Mouse (Mus musculus) splenic B cell, adult 2 months (primary cell): ENCODE measurements around the gene Iqcb1.

Experiments
- DNase-seq: peaks from one replicate; pipeline ENCODE4 v3.0.0-alpha.2; 2011; ENCODE audit warnings: low read depth, low spot score
- H3K27me3 ChIP-seq: 2 replicates; pipeline ENCODE4 v1.6.1; 2012; ENCODE audit warnings: mild to moderate bottlenecking, low read length, moderate library complexity, mixed read lengths; ENCODE audit not compliant: control insufficient read depth, poor library complexity, insufficient read depth, severe bottlenecking
- H3K36me3 ChIP-seq: 2 replicates; pipeline ENCODE4 v1.6.1; 2012; ENCODE audit warnings: mild to moderate bottlenecking, low read length, moderate library complexity, mixed read lengths; ENCODE audit not compliant: control insufficient read depth, poor library complexity, insufficient read depth, severe bottlenecking

The Iqcb1 gene

GRCm38 (mm10) chr16:36828054-36828786, at the start of gene Iqcb1:
Gene Iqcb1, plus strand, starts transcription at chr16:36828385.
- H3K36me3 ChIP-seq = no peaks in the 10 kb centered on the region
- H3K27me3 ChIP-seq = no peaks in the 10 kb centered on the region
- DNase-seq = peak; percentile 84

- Histone ChIP-seq H3K36me3 (no peaks in the 10 kb centered on the region), H3K27me3 (no peaks in the 10 kb centered on the region)
- no peak for DNase-seq
Observed at GRCm38 (mm10) chr16:36784146-36784545, 44.0 kb upstream of the Iqcb1 start.

DNA sequence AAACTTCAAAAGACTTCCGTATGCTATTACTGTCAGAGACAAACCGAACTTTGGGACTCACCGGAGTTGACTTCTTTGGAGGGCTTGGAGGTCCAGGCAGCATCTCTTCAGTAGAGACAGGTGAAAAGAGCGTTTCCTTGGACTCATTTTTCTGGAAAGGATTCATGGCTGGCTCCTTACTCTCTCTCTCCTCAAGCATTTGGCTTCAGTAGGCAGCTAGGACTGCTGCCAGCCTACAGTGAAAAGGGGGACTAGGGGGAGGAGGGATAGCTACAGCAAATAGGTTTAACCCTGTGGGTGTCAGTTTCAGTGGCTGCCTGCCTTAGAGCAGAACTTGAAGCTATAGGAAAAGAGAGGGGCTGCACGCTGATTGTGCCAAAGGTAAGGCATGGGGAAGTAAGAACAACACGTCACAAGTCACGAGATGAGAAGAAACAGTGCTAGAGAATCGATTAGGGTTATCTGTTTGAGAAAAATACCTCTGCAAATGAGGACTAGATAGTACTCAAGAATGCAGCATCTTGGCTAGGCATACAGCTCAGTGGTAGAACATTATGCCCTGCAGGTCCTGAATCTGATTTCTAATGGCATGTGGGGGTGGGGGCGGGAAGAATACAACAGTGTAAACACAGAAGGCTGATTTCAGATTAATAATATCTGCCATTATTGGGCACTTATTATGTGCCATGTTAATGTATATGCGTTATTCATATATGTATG, 43.4 kb upstream of the Iqcb1 start, which contains the start of gene Slc15a2:
Gene Slc15a2, minus strand, starts transcription at position 369 of the 720 bp plus-strand sequence.
- Histone ChIP-seq H3K27me3 (no peaks in the 10 kb centered on the region), H3K36me3 (no peaks in the 10 kb centered on the region)
- no peak for DNase-seq

DNA sequence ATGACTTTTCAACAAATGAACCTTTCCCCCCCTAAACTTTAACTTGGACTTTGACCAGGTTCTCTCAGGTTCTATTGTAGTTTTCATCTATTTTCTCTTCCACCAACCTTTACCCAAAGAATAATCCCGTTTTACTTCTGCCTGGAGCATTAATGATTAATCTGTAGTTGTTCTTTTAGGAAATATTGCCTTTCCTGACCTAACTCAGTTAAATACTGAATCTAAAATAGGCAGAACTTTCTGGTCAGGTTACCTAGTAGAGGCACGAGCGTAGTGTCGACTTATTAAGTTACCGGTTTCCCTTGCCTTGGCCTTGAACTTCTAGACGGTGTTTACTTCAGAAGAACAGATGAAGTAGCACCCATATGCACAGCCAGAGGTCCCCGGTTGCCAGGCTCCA, 41.7 kb upstream of the Iqcb1 start:
- no peaks in the 10 kb centered on the region for H3K36me3 ChIP-seq
- H3K27me3 ChIP-seq = no peaks in the 10 kb centered on the region
- no peak for DNase-seq

DNA sequence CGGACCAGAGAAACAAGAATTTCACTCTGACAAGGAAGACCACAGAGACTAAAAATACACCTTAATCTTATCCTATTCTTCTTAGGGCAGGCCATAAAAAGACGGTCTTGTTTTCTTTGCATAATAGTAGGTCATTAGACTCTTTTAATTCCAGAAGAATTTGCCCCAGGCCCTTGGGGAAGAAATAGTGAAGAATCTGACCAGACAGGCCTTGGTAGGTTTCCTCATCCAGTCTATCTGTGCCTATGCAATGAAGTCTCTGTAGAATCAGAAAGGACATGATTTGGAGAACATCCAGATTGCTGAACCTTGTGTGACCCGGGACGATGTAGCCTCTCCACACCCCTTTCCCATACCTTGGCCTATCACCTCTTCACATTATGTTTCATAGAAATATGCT, 38.0 kb upstream of the Iqcb1 start:
- Histone ChIP-seq H3K36me3 (no peaks in the 10 kb centered on the region), H3K27me3 (no peaks in the 10 kb centered on the region)
- DNase-seq = no peak

DNA sequence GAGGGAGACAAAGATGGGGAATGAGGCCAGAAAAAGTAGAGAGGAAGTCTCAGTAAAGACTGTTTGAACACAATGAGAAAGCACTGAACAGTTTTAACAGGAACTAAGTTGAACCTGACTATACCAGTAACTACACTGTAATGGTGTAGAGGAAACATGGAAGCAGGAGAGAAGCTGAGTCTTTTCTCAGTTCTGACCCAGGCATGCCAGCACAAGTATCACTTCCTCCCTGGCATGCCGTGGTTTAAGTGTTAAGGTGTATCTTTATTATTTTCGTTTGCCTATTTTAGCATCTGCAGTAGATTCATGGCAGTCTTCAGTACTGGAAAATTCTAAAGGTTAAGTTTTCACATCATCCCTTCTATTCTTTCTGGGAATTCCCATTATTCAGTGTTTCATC, 33.2 kb upstream of the Iqcb1 start:
- peak; percentile 13 for DNase-seq
- Histone ChIP-seq H3K27me3 (no peaks in the 10 kb centered on the region), H3K36me3 (peaks cover 2% of the 10 kb centered on the region; the same call in 1 of the 2 replicates)

DNA sequence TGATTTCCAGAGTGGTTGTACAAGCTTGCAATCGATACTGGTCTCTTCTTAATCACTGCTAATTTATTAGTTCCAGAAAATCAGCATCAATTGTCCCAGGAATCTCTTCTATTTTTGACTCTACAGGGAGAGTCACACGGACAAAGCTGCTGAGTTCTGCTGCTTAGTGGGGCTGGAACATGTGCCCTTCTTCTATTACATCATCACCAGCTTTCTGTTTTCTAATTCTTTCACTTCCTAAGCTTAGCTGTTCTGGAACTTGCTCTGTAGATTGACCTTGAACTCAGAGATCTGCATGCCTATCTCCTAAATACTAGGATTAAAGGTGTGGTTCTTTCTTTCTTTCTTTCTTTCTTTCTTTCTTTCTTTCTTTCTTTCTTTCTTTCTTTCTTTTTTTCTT, 29.9 kb upstream of the Iqcb1 start:
- peaks cover 2% of the 10 kb centered on the region; the same call in 1 of the 2 replicates for H3K36me3 ChIP-seq
- H3K27me3 ChIP-seq = no peaks in the 10 kb centered on the region
- DNase-seq = no peak

DNA sequence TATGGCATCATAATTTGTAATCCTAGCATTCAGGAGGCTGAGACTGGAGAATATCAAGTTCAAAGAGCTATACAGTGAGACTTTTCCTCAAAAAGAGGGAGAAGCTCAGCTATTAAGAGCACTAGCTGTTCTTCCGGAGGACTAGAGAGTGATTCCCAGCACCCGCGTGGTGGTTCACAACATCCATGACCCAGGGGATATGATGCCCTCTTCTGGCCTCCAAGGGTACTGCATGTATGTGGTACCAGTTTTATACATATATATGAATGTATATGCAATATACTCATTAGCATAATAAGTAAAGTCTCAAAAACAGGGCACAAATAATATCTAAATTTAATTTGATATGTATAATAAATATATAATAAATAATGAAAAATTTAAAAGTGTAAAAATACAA, 25.8 kb upstream of the Iqcb1 start:
- peak; percentile 37 for DNase-seq
- Histone ChIP-seq H3K36me3 (peaks cover 2% of the 10 kb centered on the region; the same call in 1 of the 2 replicates), H3K27me3 (no peaks in the 10 kb centered on the region)

DNA sequence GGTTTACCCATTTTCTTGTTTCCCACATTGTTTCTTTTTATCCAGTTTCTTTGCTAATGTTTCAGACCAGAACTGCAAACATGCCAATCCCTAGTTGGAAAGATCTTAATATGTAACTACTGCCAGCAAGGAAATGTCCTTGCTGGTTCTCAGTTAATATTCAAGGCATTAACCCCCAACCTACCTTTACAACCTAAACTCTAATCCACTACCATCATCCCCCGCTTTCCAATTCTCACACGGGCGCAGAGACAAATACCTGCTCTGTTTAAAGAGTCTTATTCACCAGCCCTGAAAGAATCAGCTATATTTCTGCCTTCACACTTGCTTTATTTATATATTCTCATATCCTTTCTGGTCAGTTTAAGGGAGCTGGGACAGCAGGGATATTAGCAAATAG, 19.6 kb upstream of the Iqcb1 start:
- DNase-seq = no peak
- Histone ChIP-seq H3K27me3 (no peaks in the 10 kb centered on the region), H3K36me3 (no peaks in the 10 kb centered on the region)

DNA sequence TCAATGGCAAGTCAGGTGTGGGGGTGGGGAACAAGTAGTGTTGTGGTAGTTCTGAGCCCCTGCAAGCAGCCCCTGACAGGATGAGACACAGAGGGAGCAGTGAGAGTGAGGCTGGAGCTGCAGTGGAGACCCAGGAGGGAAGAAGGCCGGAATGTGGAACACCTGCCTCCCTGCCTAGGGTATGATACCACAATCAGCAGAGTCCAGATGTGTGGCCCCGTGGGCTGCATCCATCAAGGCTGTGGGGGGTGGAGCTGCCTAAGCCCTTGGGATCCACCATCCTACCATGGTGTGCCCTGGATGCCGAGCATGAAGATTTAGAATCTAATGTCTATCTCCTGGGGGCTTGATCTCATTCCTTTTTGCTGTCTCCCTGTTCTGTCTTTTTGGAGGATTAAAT, 14.5 kb upstream of the Iqcb1 start:
- Histone ChIP-seq H3K27me3 (no peaks in the 10 kb centered on the region), H3K36me3 (no peaks in the 10 kb centered on the region)
- DNase-seq = no peak

- no peaks in the 10 kb centered on the region for H3K36me3 ChIP-seq
- DNase-seq = no peak
- no peaks in the 10 kb centered on the region for H3K27me3 ChIP-seq
Observed at GRCm38 (mm10) chr16:36816916-36817315, 11.3 kb upstream of the Iqcb1 start.

DNA sequence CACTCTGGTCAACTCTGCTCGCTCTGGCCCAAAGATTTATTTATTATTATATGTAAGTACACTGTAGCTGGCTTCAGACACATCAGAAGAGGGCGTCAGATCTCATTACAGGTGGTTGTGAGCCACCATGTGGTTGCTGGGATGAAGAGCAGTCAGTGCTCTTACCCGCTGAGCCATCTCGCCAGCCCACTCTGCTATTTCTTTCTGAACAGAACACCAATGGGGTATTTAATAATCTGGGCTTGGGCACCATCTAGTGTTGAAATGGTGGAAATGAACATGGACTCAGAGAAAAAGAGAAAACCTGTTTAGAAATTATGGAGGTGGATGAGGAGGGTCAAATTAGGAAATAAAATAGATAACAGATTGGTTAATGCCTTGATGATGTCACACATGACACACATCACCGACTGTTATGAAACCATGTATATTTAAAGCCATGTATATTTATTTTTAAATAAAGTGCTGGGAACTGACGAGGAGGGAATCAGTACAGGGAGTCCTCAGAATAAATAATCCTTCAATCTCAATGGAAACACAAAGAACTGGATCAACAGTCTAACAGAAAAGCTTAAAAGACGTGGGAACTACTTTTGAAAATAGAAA, 10.8 kb upstream of the Iqcb1 start:
- DNase-seq = peak; percentile 92
- H3K27me3 ChIP-seq = no peaks in the 10 kb centered on the region
- H3K36me3 ChIP-seq = no peaks in the 10 kb centered on the region

- no peak for DNase-seq
- H3K36me3 ChIP-seq = no peaks in the 10 kb centered on the region
Observed at GRCm38 (mm10) chr16:36820016-36820415, 8.2 kb upstream of the Iqcb1 start.

DNA sequence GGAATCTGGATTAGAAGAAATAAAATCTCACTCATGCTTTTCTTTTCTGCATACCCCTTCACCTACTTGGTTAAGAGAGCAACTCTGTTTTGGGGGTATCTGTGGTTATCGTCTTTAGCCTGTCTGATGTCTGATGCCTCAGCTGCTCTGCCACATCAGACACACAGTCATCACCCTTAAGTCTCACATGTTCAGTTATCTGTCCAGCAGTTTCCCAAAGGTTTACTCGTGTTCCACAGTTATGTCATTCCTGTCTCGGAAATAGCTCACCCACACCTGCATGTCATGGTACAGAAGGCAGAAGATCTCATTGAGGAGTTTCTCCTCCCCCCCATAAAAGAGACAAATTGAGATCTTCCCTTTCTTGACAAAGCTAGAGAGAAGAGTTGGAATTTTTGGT, 7.4 kb upstream of the Iqcb1 start:
- Histone ChIP-seq H3K27me3 (no peaks in the 10 kb centered on the region), H3K36me3 (no peaks in the 10 kb centered on the region)
- DNase-seq = no peak

More at GRCm38 (mm10) chr16:36820016-36820415, 8.2 kb upstream of the Iqcb1 start:
- no peaks in the 10 kb centered on the region for H3K27me3 ChIP-seq

- Histone ChIP-seq H3K36me3 (no peaks in the 10 kb centered on the region), H3K27me3 (no peaks in the 10 kb centered on the region)
- peak; percentile 75 for DNase-seq
Observed at GRCm38 (mm10) chr16:36821474-36821873, 6.7 kb upstream of the Iqcb1 start.
